Mouse (Mus musculus): ENCODE data around the gene Glrp1.

Gene Glrp1

GRCm38 (mm10) chr1:88459655-88460054 is 50.2 kb downstream of the Glrp1 start:
- DNase-seq = no peak

GRCm38 (mm10) chr1:88459196-88459595 is 50.7 kb downstream of the Glrp1 start:
- DNase-seq = no peak

GRCm38 (mm10) chr1:88456451-88457072 is 53.3 kb downstream of the Glrp1 start:
- DNase-seq = peak; percentile 80 to 82

GRCm38 (mm10) chr1:88455761-88456160 is 54.1 kb downstream of the Glrp1 start:
- DNase-seq = no peak

- DNase-seq = peak in 1 of 2 experiments; percentile 36
Observed at GRCm38 (mm10) chr1:88454703-88455102, 55.2 kb downstream of the Glrp1 start.

- DNase-seq = no peak
Observed at GRCm38 (mm10) chr1:88452198-88452597, 57.7 kb downstream of the Glrp1 start.

GRCm38 (mm10) chr1:88450668-88451067 is 59.2 kb downstream of the Glrp1 start:
- DNase-seq = no peak
